Mouse (Mus musculus): ENCODE data around the gene Vill.

Gene Vill

GRCm38 (mm10) chr9:119080040-119080675 is 27.6 kb downstream of the Vill start:
- DNase-seq (ENCODE audit: extremely low read depth, low read depth, low spot score) = no peak

DNA sequence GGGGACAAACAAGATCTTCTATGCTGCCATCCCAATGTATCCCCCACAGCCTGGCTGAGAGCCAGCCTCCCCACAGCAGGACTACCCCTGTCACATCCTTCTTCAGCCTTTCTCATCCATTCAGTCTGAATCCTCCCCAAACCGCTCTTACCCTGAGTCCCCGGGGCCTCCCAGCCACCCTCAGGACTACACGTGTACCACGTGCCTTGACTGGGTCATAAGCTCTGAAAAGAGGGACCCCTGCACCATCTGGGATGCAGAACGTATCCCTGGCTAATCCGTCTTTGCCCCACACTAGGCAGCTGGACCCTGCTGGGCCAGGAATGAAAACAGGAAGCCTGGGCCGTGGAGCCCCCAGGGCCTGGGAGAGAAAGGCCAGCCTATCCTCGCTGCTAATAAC is 29.5 kb downstream of the Vill start:
- no peak for DNase-seq (ENCODE audit: extremely low read depth, low read depth, low spot score)

DNA sequence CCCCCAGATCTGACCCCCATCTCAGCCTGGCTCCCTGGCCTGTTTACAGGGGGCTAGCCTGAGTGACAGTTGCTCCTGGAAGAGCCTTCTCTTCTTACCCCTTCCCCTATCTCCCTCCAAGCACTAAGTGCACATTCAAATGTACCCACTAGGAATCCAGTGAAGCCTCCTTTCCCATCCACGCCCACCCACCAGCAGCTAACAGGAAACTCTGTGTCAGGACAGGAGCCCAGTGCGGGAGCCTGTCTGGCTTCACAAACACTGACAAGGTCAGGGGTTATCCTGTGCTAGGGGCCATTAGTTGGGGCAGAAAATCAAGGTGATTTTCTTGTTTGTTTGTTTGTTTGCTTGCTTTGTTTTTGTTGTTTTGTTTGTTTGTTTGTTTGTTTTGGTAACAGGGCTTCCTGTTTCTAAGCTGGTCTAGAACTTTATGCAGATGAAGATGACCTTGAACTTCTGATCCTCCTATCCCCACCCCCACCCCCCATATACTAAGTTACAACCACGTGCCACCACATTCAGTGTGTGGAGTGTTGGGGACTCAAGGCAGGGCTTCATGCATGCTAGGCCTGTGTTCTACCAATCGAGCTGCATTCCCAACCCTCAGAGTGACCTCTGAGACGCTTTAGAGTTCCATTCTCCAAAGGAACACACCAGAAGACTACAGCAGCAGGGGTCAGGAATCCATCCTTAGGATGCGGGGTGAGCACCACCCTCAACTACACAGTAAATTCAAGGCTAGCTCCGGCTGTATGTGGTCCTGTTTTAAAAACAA is 30.3 kb downstream of the Vill start:
- no peak for DNase-seq (ENCODE audit: extremely low read depth, low read depth, low spot score)

- DNase-seq (ENCODE audit: extremely low read depth, low read depth, low spot score) = no peak
Measured at GRCm38 (mm10) chr9:119083966-119084365, 31.4 kb downstream of the Vill start.

- DNase-seq (ENCODE audit: extremely low read depth, low read depth, low spot score) = no peak
Measured at GRCm38 (mm10) chr9:119086451-119086850, 33.9 kb downstream of the Vill start.

DNA sequence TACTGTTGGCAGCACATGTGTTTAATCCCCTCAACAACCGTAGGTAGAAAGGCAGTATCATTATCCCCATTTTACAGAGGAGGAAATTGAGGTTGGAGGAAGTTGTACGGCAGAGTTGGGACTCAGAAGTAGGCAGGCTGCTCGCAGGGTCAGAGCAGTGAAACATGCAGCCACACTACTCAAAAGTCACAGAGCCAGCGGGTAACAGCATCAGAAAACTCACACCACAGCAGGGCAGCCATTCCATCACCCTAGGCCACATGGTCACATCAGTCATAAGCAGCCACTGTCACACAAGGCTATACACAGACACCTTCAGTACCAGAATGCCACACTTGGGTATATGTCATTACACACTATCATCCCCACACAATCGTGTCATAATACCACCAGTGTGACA is 34.7 kb downstream of the Vill start:
- no peak for DNase-seq (ENCODE audit: extremely low read depth, low read depth, low spot score)

GRCm38 (mm10) chr9:119088148-119088801 is 35.7 kb downstream of the Vill start:
- no peak for DNase-seq (ENCODE audit: extremely low read depth, low read depth, low spot score)

DNA sequence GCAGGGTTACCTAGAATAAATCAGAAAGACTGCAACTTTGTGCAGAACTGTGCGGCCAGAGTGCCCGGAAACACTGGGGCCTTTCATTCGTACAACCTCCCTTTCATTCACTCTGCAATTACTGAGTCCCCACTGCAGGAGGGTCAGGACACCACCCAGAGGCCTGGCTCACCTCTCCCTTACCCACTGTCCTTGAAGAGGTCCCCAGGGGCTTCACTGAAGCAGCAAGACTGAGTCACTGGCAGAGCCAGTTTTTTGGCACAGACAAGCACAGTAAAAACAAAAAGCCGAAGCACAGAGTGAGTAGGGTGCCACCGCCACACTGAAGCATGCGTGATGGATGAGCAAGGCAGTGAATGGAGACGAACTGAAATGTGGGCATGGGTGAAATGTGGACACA is 36.9 kb downstream of the Vill start:
- DNase-seq (ENCODE audit: extremely low read depth, low read depth, low spot score) = no peak

DNA sequence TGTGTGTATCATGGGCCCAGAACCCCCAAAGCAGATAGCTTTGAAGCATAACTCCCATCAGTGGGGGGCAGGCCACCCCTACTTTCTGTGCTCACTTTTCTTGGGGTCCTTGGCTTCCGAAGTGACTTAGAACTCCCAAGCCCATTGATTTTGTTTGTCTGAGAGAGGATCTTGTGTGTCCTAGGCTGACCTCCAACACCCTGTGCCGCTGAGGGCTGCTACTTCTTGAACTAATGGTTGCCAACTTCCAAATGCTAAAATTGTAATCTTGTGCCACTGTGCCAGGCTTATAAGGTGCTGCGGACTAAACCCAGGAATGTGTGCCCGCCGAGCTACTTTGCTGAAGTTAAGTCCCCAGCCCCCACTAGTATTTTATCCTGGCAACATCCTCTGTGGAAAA is 37.9 kb downstream of the Vill start:
- no peak for DNase-seq (ENCODE audit: extremely low read depth, low read depth, low spot score)

GRCm38 (mm10) chr9:119091581-119092310 is 39.2 kb downstream of the Vill start:
- DNase-seq (ENCODE audit: extremely low read depth, low read depth, low spot score) = no peak

DNA sequence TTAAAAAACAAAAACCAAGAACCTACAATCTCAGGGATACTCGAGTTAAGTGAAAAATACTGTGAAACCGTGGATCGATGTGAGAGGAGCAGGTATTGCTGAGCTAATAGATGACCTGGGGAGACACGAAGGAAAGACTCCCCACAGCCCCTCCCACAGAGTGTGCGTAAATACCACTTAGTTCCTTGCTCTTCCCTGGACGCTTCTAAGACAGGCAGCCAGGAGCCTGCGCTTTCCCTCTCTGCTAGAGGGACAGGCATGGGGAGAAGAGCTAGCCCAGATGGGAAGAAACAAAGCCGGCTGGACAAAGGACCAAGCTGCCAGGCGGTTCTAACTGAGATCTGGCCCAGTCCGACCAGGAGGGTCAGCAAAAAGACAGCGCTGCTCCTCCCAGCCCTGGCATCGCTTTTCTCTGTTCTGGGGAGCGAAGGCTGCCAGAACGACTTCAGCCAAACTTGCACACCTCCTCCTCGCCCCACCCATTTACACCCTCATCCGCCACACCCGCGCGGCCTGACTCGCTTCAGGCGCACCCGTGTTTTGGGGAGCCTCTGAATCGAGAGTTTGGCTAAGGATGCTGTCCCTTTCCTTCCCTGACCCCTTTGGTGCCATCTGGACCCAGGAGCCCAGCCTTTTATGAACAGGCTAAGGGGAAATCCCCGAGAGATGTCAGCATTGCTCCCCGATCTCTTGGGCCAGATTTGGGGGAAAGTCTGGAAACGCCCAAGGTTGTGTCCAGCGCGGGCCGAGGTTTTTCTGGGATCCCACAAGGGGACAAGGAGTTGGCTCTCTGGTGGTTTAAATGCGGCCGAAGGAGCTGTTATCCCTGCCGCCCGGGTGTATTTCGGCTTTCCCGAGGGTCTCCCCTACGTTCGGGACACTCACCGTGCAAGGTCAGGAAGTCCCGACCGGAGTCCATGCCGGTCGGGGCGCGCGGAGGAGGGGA is 40.2 kb downstream of the Vill start:
- no peak for DNase-seq (ENCODE audit: extremely low read depth, low read depth, low spot score)

GRCm38 (mm10) chr9:119093419-119094295 is 41.1 kb downstream of the Vill start, which contains the start of gene Plcd1:
TSS of gene Plcd1 (minus strand) at chr9:119093502.
- no peak for DNase-seq (ENCODE audit: extremely low read depth, low read depth, low spot score)

DNA sequence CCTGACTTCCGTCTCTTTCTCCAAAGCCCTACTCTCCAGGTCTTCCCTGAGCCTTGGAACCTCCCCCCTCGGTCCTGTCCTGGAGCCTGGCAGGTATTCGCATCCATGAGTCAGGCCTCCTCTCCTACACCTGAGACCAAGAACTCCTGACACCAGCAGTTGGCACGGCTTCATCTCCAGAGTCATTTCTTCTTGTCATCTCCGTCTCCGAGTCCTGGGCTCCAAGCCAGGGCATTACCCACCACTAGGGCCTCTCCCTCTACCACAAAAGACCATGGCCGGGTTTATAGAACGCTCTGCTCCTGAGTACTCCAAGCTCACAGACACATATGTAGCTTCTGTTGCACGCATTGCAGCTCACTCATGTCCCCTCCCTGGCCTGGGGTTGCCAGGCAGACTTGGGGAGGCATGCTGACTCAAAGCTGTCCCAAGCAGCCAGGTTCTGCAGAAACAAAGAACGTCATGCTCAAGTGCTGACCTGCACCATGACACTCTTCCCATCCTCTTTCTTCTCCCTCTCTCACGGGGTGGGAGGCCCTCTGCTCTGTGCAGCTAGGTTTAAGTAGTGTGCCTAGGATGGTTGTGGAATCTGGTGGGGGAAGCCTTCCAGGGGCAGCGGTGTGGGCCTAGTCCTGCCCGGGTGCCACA is 42.0 kb downstream of the Vill start:
- DNase-seq (ENCODE audit: extremely low read depth, low read depth, low spot score) = no peak

DNA sequence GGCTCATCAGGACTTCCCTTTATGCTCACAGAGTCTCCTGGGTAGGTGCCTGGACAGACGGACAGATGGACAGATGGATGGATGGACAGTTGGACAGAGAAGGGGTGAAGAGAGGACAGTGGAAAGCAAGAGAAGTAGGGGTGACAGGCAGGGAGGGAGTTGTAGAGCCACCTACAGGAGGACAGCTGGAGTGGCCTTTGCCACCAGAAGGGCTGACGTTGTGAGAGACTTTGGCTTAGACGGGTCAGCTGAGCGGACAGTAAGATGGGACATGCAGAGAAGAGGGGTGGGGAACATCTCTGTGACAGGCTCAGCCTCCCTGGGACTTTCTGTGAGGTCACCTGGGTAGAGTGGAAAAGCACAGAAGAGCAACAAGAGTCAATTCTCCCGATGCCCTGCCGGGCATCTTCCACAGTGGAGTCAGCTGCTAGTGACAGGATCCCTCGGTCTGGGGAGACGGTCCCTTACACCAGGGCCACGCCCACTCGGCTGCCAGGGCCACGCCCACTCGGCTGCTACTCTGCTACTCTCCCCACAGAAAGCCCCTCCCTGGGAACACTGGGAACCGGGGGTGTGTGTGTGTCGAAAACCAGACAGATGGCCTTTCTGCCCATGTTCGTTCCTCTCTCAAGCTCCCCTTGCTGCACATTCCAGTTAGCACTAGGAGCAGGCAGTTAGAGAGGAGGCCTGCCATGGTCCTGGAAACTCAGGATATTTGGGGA is 47.8 kb downstream of the Vill start:
- DNase-seq (ENCODE audit: extremely low read depth, low read depth, low spot score) = no peak

- no peak for DNase-seq (ENCODE audit: extremely low read depth, low read depth, low spot score)
Measured at GRCm38 (mm10) chr9:119101992-119102782, 49.6 kb downstream of the Vill start, which contains the start of gene Dlec1. TSS of gene Dlec1 (plus strand) at chr9:119102478.

- DNase-seq (ENCODE audit: extremely low read depth, low read depth, low spot score) = no peak
Measured at GRCm38 (mm10) chr9:119102783-119103113, 50.2 kb downstream of the Vill start.

DNA sequence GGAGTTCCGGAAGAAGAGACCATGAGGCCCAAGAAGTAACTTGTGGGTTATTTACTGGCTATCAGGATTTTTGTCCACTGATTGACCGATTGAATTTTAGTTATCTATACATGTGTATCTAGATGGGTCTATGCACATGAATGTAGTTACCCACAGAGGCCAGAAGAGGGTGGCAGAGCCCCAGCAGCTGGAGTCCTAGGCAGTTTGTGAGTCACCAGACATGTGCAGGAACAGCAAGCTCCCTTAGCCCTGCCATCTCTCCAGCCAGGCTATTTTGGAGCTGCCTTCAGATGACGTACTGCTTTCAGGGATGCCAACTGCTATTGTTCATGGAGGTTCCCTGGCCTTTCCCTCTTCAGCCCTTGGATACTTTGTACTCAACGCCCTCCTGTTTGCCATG is 55.0 kb downstream of the Vill start:
- DNase-seq (ENCODE audit: extremely low read depth, low read depth, low spot score) = no peak
